In genomic region chr16:96855060-96855459, GRCm38 (mm10) we compare ENCODE assay signal across 21 mouse cellular contexts.
DNase-seq lines count a peak whose midpoint lies in the region; ATAC-seq and TF ChIP-seq lines count a peak whose summit lies in the region.
"Had no signal": no experiment of that assay in that cellular context is flagged by ENCODE, and none has a peak within 500 bp of the region (broad histone marks: within the 10 kb centered on the region; RNA-seq: fewer than 3 reads in every experiment).

No protein-coding gene starts in this region.

- H3K4me2 ChIP-seq in hindbrain, embryonic 11.5 days (replicated peaks; ENCODE audit: low read depth, low read length) = no peak overlapping the region
- H3K4me2 ChIP-seq in midbrain, embryonic 13.5 days (replicated peaks) = no peak overlapping the region
- H3K4me2 ChIP-seq: embryonic facial prominence, embryonic 15.5 days; heart, embryonic 13.5 days; limb, embryonic 15.5 days; liver, embryonic 15.5 days; stomach, embryonic 15.5 days had no signal

- H3K4me1 ChIP-seq in hindbrain, embryonic 11.5 days (replicated peaks; ENCODE audit: control insufficient read depth, insufficient read depth, low read length) = no peaks in the 10 kb centered on the region; the same call in 1 of the 2 replicates
- H3K4me1 ChIP-seq in hindbrain, embryonic 10.5 days (replicated peaks) = peaks cover 6% of the 10 kb centered on the region
- H3K4me1 ChIP-seq in midbrain, embryonic 13.5 days (replicated peaks) = peaks cover 23% of the 10 kb centered on the region
- H3K4me1 ChIP-seq: embryonic facial prominence, embryonic 15.5 days; limb, embryonic 15.5 days; liver, embryonic 15.5 days; stomach, embryonic 15.5 days had no signal

- no peak overlapping the region for H3K4me3 ChIP-seq in hindbrain, embryonic 11.5 days (ENCODE audit: low read depth, low read length)
- no peak overlapping the region for H3K4me3 ChIP-seq in hindbrain, embryonic 10.5 days
- H3K4me3 ChIP-seq in midbrain, embryonic 13.5 days (replicated peaks) = no peak overlapping the region
- H3K4me3 ChIP-seq: embryonic facial prominence, embryonic 15.5 days; gastrocnemius, adult 2 months; heart, embryonic 13.5 days; limb, embryonic 15.5 days; liver, embryonic 15.5 days; stomach, embryonic 15.5 days had no signal

- WGBS in hindbrain, embryonic 11.5 days = 72% methylated on average over 4 of the region's 4 CpGs
- WGBS in hindbrain, embryonic 10.5 days = 65% methylated on average over 4 of the region's 4 CpGs
- WGBS in midbrain, embryonic 13.5 days = 57% methylated on average over 4 of the region's 4 CpGs

- ATAC-seq in hindbrain, embryonic 11.5 days (ENCODE audit: low FRiP score) = no peak
- ATAC-seq in midbrain, embryonic 13.5 days = peak; percentile 75; the same call in 1 of the 2 replicates
- ATAC-seq: lung, postnatal 0 days had no signal

- peak; percentile 9 for DNase-seq in hindbrain, embryonic 11.5 days (ENCODE audit: low spot score)
- no peak for DNase-seq in hindbrain, embryonic 10.5 days (ENCODE audit: low spot score)
- DNase-seq in A20 (ENCODE audit: low read depth, low spot score) = peak; percentile 5
- peak; percentile 53 for DNase-seq in brain, embryonic 14.5 days (ENCODE audit: low read depth)
- no peak for DNase-seq in adrenal gland, postnatal 14 days
- DNase-seq in kidney, adult 11 months = no peak
- DNase-seq in thymus, postnatal 4 days = no peak
- DNase-seq: adrenal gland, adult 2 months; cerebellum, adult 18-20 months; cerebellum, postnatal 36 days; gastrocnemius, adult 2 months; kidney, adult 9 months; kidney, postnatal 36 days; thymus, adult 18-20 months had no signal

- H3K36me3 ChIP-seq in hindbrain, embryonic 11.5 days (ENCODE audit: control insufficient read depth, insufficient read depth, low read length) = no peaks in the 10 kb centered on the region
- H3K36me3 ChIP-seq in hindbrain, embryonic 10.5 days = no peaks in the 10 kb centered on the region
- no peaks in the 10 kb centered on the region for H3K36me3 ChIP-seq in midbrain, embryonic 13.5 days
- H3K36me3 ChIP-seq: embryonic facial prominence, embryonic 15.5 days; heart, embryonic 13.5 days; limb, embryonic 15.5 days; liver, embryonic 15.5 days; stomach, embryonic 15.5 days had no signal

- TF ChIP-seq CTCF in brain, embryonic 14.5 days (IDR thresholded peaks at IDR 0.05; ENCODE audit: borderline replicate concordance, extremely low read depth, insufficient read depth, insufficient read length) = no peak

- no peak overlapping the region for H3K9ac ChIP-seq in hindbrain, embryonic 11.5 days (ENCODE audit: low read depth, low read length)
- H3K9ac ChIP-seq in midbrain, embryonic 13.5 days (replicated peaks) = no peak overlapping the region
- H3K9ac ChIP-seq: embryonic facial prominence, embryonic 15.5 days; heart, embryonic 13.5 days; limb, embryonic 15.5 days; liver, embryonic 15.5 days; stomach, embryonic 15.5 days had no signal

- TF ChIP-seq POLR2A in brain, embryonic 14.5 days (IDR thresholded peaks at IDR 0.05; ENCODE audit: borderline replicate concordance, extremely low read depth, insufficient read depth, insufficient read length, poor library complexity, severe bottlenecking) = no peak

- no peaks in the 10 kb centered on the region for H3K9me3 ChIP-seq in hindbrain, embryonic 11.5 days (ENCODE audit: control insufficient read depth, low read length)
- no peaks in the 10 kb centered on the region for H3K9me3 ChIP-seq in hindbrain, embryonic 10.5 days
- no peaks in the 10 kb centered on the region for H3K9me3 ChIP-seq in midbrain, embryonic 13.5 days
- H3K9me3 ChIP-seq: embryonic facial prominence, embryonic 15.5 days; heart, embryonic 13.5 days; limb, embryonic 15.5 days; liver, embryonic 15.5 days; stomach, embryonic 15.5 days had no signal

- H3K27me3 ChIP-seq in hindbrain, embryonic 11.5 days (ENCODE audit: control insufficient read depth, insufficient read depth, low read length) = no peaks in the 10 kb centered on the region
- no peaks in the 10 kb centered on the region for H3K27me3 ChIP-seq in hindbrain, embryonic 10.5 days (ENCODE audit: insufficient read depth, poor library complexity, severe bottlenecking)
- H3K27me3 ChIP-seq in midbrain, embryonic 13.5 days = no peaks in the 10 kb centered on the region
- H3K27me3 ChIP-seq: embryonic facial prominence, embryonic 15.5 days; heart, embryonic 13.5 days; limb, embryonic 15.5 days; liver, embryonic 15.5 days; stomach, embryonic 15.5 days had no signal

- no peak overlapping the region for H3K27ac ChIP-seq in hindbrain, embryonic 11.5 days (ENCODE audit: low read depth, low read length)
- no peak overlapping the region for H3K27ac ChIP-seq in hindbrain, embryonic 10.5 days
- no peak overlapping the region for H3K27ac ChIP-seq in midbrain, embryonic 13.5 days
- H3K27ac ChIP-seq: embryonic facial prominence, embryonic 15.5 days; gastrocnemius, adult 2 months; heart, embryonic 13.5 days; limb, embryonic 15.5 days; liver, embryonic 15.5 days; stomach, embryonic 15.5 days had no signal

Comparison
In these comparisons a context has a peak if more than half of its experiments do, and no peak if none do; other contexts are left out.
1. DNase-seq: peak in hindbrain, embryonic 11.5 days (single experiment), A20 (single experiment) and brain, embryonic 14.5 days (single experiment); none in hindbrain, embryonic 10.5 days (single experiment), adrenal gland, postnatal 14 days (single experiment), kidney, adult 11 months (single experiment) and thymus, postnatal 4 days (single experiment).